Mouse (Mus musculus) frontal cortex, adult 2 months (tissue): ENCODE data around the gene Lpin2. TPM values are rescaled to one million over a fixed set of nuclear protein-coding genes. Genes with fewer than 3 reads are reported as not detected.

Source experiments
- DNase-seq, 2 experiments: peaks; one replicate each; pipeline ENCODE4 v3.0.0; 2022; ENCODE audit warnings: low spot score in 1 of 2; ENCODE audit errors: extremely low spot score in 1 of 2
- polyA plus RNA-seq: library from polyadenylated mRNA; depleted of rRNA; stranded (reverse); fragments of >200 nt; gene quantifications from 2 replicates; pipeline ENCODE4 v1.2.3, GENCODE M21; 2012

The Lpin2 gene
- polyA plus RNA-seq, 1 experiment, result 47.1 TPM

DNA sequence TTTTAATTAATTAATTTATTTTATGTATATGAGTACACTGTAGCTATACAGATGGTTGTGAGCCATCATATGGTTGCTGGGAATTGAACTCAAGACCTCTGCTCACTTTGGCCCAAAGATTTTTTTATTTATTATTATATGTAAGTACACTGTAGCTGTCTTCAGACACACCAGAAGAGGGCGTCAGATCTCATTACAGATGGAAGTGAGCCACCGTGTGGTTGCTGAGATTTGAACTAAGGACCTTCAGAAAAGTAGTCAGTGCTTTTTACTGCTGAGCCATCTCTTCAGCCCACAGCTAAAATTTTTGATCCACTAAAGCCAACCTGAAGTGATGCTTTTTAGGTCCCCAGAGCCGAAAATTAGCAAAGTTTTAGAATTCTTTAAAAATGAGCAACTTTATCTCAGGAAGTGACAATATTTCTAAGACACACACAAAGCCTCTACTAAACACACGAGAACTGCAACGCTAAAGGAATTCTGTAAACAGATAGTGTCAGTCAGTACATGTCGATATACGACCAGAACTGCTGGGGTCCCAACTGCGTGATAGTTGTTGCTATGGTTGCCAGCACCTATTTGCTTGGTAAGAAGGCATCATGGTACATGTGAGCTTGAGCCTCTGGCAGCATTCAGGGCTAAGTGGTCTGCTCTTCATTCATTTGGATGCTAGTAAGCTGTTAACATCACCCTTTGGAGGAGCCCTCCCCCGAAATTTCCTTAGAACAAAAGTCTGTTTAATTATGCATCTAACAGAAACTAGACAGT is 45.0 kb downstream of the Lpin2 start:
- DNase-seq, result no peak

DNA sequence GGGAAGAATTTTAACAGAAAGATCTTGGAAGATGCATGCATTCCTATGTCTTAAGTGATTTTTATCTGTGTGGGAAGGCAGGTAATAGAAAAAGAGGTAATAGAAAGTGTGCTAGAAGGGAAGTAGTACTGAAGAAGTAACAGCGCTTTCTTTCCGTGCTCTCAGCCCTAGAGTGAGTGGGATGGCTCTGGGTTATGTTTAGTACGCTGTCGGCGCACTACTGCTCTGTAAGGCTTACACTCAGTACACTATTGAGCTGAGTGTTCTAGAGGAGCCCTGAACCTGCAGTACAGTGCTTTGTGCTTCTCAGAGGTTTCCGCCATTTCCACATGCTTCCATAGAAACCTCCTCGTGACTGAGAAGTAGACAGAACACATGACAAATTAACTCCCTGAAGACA is 46.3 kb downstream of the Lpin2 start:
- peak in 1 of 2 experiments; percentile 48 for DNase-seq

DNA sequence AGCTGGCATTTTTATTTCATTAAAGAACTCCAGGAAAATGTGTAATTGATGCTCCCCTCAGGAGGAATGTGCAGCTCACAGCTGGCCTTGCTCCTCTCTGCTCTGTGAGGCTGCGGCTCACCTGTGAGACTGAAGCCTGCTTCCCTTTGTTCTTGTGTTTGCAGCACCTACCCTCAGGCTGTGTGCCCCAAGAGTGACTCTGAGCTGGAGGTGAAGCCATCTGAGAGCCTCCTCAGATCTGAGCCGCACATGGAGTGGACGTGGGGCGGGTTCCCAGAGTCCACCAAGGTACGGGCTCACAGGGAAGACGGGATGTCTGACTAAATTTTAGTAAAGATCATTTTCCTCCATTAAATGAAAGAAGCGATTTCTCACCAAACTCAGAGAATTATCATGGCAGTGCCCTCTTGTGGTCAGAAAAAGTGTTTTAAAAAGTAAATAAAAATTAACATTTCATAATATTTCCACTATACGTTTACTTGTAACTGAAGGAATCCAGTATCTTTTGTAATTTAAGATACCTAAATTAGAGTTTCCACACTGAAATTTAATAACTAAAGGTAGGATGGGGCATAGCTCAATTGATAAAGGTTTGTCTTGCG is 47.8 kb downstream of the Lpin2 start:
- peak in 1 of 2 experiments; percentile 38 for DNase-seq

DNA sequence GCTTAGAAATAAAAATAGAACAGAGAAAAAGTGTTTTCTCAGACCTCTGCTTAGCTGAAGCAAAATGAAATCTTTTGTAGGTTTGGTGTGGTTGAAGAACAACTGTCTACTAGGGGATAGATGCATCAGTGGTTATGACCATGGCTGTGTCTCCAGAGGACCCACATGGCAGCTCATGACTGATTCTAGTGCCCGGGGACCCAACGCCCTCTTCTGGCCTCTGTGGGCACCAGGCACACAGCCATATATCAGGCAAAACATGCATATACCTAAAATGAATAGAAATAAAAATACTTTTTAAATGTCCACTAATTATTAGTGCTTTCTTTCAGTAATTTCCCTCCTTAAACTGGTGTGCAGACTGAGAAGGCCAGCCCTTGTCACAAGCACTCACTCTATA is 49.6 kb downstream of the Lpin2 start:
- no peak for DNase-seq

DNA sequence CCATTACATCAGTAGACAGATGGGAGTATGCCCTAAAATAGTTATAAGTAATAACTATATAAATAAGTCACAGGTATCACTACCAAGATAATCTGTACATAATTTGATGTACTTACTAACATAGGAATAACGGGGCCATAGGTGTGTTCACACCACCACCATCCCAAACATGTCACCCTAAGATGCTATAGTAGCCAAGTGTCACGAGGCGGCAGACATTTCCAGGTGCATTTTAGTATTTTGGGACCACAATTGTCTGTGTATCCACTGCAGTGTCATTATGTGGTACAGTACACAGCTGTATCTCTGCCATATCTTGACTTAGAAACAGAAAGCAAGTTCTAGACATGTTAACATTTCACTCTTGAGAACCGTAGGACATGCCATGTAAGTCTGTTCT is 50.9 kb downstream of the Lpin2 start:
- DNase-seq, result no peak

DNA sequence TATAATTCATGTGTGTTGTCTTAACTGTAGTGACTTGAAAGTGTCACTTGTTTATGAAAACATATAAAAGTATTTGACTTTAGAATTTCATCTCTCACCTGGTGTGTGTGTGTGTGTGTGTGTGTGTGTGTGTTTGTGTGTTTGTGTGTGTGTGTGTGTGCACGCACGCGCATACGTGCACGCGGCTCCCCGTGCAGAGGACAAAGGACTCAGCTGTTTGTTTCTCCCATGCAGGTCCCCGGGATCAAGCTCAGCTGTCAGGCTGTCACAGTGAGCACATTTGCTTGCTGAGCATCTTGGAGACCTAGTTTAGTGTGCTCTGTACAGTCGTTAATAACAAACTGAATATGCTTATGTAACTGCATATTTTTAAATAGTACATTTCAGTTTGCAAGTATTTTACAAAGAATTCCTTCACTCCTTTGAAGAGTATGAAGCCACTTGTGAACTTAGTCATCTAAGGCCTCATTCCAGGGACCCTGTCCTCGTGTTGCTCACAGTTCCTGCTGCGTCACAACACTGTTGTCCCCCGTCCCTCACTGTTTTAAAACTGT is 51.8 kb downstream of the Lpin2 start:
- no peak for DNase-seq

DNA sequence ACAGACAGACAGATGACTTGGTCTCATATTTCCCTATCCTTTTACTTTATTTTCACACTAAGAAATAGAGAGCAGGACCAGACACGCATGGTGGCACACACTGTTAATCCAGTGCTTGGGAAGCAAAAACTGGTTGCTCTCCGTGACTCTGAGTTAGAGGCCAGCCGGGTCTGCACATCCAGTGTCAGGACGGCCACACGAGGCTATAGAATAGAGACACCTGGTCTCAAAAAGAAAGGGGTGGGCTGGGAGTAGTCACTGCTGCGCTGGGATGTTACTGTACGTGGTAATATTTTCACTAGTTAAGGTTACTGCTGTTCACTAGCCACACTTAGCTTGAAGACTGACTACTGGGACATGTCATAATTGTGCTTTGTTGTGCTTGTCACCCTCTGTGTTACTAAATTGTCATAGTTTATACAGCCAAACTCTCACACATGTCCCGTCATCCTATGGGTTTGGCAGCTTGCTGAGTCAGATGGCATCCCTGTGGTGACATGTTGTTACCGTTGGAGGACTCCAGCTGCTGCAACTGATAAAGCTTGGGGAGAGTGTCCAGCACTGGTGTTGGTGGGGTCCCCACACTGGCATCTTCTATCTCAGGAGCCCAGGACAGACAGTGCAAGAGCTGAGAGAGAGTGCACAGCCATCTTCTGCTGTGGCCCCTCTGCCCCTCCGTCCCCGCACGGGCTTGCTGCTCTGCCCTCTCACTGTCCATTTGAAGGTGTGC is 53.0 kb downstream of the Lpin2 start:
- no peak for DNase-seq

DNA sequence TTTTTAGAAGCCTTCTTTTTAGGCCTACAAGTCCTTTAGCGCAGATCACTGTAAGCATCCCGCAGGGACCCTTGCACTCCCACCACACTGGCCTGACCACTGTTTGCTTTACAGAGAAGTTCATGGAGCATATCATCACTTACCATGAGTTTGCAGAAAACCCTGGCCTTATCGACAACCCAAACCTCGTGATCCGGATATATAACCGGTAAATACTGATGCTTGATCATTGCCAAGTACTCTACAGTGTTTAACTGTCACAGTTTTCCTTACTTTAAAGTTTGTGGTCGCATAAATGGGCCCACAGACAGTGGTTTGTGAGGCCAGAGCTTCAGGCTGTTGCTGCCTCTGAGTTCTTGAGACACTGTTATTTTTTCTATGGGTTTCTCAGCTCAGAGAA is 56.1 kb downstream of the Lpin2 start:
- DNase-seq, result no peak

DNA sequence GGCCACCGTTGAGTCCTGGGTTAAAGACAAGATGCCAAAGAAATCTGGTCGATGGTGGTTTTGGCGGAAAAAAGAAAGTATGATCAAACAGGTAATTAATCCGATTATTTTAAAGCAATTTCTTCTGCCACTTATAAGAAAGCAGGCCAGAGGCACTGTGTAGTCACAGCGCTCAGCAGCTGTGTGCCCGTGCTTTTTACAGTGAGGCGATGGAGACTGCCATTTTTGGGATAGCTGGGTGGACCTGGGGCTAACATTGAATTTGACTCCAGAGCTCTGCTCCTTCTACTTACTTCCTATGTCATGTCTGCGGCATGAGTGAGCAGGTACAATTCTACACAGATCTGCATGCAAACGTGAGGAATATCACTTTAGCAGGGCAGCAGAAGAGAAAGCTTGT is 58.5 kb downstream of the Lpin2 start:
- no peak for DNase-seq

DNA sequence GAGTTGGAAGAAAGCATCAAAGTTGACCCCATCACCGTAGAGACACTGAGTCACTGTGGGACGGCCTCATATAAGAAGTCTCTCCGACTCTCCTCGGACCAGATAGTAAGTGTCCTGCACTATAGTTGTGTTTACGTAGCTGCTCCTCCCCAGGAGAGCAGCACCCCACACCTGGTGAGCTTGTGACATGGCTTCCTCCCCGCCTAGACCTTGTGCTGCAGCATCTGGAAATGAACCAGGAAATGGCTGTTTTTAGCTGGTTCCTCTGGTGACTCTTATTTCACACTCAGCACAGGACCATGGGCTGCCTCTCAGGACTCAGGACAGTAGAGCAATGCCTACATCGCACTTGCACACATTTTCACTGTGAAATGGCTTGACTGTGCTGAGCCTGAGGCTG is 60.3 kb downstream of the Lpin2 start:
- no peak for DNase-seq

DNA sequence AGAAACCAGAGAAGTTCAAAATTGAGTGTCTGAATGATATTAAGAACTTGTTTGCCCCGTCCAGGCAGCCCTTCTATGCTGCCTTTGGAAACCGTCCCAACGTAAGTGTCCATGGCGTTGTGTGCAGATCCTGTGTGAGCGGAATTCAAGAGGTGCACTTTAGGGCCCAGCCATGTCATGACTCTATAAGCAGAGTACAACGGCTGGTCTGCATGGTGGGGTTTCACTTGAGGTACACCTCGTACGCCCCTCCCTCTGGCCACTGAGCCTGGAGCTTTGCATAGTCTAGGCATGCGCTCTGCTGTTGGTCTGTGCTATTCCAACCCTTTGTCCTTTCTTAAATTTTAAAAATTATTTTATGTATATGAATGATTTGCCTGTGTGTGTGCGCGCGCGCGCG is 62.8 kb downstream of the Lpin2 start:
- DNase-seq, result no peak

DNA sequence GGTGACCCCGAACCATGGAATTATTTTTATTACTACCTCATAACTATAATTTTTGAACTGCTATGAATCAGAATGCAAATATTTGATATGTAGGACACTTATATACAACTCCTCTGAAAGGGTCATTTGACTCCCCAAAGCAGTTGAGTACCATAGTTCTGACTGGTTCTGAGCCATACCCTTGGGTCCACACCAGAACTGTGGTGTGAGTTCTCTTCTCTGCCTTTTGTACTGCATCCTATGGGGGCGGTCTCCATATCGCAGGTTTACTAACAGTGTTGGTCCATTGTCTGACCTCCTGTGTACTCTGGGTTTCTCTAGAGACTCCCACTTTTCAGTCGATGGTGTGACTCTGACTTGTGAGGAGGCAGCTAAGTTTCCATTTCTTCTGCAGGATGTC is 63.7 kb downstream of the Lpin2 start:
- no peak for DNase-seq

DNA sequence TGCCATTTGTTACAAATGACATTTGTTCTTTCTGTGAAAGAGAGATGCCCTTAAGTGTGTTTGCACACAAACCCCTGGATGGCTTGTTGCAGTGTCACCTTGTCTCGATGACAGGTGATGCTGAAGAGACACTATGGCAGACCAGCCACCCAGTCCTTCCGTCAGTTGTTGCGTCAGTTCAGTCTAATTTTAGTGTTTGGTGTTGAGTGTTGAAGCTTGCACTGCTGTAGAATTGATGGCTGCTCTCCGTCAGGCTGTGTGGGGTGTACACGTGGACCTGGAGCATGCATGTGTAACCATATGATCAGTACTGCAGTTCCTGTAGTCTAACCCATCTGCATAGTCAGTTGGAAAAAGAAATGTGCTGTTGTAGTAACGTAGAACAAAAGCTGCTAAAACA is 66.6 kb downstream of the Lpin2 start:
- peak in 1 of 2 experiments; percentile 46 for DNase-seq

DNA sequence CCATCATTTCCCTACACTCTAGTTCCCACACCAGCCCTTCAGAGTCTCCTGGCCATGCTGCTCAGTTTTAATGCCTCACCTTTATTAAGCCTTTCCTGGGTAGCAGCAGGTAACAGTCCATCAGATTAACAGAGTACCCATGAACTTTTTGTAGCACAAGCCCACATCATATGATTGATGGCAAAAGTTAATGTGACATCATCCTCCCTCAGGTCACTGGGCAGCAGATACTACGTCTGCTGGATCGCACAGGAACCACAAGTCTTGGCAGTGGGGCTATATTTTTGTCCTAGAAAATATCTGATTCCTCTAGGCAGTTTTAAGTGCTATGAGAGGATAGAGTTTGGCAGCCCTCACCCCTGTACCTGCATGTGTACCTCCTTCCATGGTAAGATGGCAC is 67.7 kb downstream of the Lpin2 start:
- DNase-seq, result no peak

DNA sequence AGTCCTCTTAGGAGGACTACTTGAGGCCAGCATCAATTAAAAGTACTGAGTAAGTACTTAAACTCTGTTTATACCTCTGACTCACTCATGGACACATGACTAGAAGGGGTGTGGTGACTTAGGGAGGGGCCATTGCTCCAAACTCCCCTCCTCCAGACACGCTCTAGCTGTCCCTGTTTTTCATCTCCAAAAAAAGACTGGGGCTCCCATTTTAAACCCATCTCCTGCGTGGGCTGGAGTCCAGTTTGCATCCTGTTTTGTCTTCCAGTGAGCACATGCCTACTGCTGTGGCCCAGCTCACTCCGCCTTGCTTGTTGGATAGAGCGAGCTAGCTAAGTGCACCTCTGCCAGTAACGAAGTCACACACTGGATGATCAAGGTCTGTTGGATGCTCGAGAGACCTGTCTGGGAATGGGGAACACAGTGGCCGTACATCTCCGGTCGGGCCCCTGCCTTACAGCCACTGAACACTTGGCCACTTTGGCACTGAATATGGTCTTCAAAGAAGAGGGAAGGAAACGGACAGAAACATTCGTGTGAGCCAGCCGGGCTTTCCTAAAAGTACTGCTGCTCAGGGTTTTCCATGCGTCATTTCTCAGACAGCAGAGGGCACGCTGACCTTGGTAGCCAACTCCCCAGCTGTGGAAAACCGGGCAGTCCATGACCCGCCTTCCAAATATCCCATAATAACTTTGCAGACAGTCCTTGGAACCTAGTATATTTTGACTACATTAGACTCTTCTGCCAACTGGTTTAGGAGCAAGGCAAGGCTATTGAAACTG is 68.7 kb downstream of the Lpin2 start:
- peak; percentile 41 to 59 for DNase-seq

DNA sequence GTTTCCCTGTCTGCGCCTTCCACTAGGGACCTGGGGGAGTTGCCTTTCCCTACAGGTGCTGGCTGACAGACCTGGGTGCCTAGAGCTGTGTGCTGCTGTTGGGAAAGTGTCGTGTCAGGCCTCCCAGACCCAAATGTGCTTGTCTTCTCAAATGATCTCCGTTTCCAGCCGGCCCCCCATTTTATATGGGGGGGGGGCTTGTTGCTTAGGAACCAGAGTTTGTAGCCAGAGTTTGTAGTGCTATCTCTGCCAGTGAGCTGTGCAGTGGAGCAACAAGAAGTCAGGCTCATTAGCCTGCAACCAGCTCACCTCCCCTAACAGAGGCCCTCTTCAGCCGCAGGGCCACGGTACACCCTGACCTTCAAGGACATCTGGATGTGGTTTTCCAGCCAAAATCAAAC is 69.2 kb downstream of the Lpin2 start:
- DNase-seq, result no peak

DNA sequence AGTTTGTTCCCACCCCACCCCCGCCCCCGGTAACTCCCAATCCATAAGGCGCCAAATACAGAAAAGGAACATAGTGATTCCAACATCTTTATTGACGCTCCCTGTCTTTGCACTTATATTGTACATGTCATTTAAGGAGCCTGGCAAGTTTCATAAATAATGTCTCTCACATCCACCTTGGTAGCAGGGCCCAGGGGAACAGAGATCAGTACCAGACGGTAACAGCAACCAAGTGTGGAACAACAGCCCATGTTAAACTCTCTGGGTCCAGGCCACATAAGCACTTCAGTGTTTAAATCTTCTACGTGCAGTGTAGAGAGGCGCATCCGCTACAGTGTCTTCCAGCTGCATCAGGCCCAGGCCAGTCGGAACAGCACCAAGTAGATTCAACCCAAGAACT is 69.7 kb downstream of the Lpin2 start:
- DNase-seq, result no peak

DNA sequence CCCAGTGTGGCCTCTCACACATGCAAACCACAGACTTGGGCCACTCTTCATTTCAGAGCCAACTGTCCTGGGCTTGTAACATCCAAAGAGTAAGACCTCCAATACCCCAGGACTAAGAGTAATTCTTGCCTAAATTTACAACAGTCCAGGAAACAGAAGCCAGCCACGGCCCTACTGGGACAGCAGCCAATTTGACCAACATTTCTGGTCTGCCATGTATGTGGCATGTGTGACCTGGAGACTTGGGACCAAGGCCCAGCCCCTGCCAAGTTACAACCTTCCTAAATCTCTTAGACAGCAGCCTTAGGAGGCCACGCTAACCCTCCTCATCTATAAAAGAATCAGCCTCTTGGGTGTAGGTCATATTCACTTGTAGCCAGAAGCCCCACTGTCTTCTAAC is 71.0 kb downstream of the Lpin2 start:
- DNase-seq, result no peak

DNA sequence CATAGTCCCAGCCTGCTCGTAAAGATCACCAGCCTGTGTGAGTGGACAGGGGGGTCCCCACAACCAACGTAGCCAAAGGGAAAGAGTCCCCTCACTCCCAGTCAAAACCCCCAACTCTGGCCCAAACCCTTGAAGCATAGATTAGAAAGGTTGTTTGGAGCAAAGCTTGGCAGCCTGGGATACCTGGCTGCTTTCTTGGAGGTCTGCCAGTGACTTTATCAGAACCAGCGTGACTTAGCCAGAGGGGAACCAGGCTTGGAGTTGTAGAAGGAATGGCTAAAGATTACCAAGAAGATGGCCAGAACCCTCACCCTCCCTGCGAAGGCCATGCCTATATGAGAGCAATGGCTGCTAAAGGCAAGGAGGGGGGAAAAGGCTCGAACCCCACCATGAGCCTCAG is 71.7 kb downstream of the Lpin2 start:
- DNase-seq, result no peak

DNA sequence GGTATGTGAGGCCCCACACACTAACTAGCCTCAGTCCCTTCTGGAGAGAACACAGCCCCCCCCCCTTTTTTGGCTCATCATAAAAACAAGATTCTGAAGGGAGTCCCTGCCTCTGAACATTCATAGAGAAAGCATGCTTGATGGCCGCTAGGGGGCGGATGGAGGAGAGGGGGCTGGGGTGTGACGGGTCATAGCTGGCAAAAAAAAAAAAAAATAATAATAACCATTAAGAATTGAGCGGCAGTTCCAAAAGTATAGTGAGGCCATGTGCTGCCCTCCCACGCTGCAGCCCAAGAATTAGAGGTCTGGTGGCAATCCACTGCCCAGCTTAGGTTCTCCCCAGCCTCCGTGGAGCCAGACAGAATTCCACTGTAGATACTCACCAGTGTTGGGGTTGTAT is 72.4 kb downstream of the Lpin2 start:
- DNase-seq, result no peak

DNA sequence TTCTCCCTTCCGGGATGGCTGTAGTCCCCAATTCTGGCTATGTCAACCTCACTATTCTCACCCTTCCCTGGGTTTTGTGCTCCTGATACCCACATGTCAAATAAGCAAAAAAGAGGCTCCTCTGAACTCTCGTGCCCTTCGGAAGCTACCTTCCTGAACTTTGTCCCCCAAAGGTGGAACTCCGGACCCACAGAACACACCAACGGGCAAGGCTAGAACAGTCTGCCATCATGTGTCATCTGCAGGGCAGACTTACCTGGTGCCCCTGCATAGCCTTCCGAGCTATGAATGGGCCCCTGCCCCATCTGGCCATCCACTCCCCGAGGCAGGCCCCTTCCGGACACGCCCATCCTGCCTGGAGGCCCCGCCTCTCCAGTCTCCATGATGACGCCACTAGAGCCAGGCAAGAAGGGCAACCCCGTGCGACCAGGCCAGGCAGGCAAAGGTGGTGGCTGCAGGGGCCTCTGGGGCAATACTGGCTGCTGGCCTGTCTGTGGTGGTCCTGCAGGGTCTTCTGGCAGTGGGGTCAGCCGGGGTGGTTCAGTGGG is 73.8 kb downstream of the Lpin2 start:
- DNase-seq, result no peak
